Mouse (Mus musculus): ENCODE results near the gene Lpar5.

Gene Lpar5

DNA sequence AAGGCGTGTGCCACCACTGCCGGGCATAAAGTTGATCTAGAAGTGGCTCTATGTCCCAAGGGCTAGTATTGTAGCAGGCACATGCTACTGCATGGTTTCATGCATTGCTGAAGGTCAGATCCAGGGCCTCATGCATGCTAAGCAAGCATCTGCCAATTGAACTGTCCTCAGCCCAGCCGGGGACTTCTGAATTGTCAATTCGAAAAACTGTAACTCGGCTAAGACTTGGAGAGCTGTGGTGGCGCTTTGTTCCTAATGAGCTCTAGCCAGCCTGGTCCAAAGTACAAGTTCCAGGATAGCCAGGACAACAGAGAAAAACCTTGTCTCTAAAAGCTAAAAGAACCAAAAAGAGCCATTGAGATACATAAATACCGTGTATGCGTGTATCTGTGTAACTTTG is 51.7 kb downstream of the Lpar5 start:
- DNase-seq (ENCODE audit: low spot score in 2 of 2): no peak

DNA sequence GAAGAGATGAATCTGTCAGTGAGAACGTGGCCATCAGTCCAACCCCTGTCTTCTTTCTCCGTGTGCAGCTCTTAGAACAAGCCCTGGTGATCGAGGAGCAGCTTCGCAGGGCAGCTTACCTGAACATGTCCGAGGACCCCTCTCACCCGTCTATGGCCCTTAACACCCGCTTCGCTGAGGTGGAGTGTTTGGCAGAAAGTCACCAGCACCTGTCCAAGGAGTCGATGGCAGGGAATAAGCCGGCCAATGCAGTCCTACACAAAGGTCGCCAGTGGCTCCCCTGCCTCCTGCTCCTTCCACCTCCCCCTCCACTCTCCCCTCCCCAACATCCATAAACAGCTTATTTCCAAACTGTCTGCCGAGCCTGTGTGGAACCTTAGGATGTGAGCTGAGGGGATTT is 61.0 kb downstream of the Lpar5 start:
- no peak for DNase-seq (ENCODE audit: low spot score in 2 of 2)

DNA sequence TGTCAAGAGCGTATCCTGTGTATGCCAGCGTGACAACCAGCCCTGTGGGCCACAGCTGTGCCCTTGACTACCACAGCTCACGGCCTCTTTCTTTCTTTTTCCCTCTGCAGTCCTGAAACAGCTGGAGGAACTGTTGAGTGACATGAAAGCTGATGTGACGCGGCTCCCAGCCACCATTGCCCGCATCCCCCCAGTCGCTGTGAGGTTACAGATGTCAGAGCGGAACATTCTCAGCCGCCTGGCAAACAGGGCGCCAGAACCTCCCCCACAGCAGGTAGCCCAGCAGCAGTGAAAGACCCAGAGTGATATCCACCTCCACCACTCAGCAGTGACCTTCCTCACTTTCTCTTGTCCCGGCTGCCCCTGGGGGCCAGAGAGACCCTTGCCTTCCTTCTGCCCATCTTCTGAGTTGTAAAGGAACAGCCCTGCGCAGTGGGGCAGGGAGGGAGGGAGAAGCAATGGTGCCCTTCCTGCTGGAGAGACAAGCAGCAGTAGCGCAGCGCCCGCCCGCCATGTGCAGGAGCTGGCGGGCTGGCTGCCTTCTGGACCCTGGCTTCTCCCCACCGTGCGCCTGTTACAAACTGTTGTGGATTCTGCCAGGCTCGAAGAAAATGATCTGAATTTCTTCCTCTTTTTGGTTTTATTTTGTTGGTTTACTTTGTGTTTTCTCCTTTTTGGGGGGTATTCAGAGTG is 62.1 kb downstream of the Lpar5 start:
- DNase-seq (ENCODE audit: low spot score in 2 of 2): no peak

DNA sequence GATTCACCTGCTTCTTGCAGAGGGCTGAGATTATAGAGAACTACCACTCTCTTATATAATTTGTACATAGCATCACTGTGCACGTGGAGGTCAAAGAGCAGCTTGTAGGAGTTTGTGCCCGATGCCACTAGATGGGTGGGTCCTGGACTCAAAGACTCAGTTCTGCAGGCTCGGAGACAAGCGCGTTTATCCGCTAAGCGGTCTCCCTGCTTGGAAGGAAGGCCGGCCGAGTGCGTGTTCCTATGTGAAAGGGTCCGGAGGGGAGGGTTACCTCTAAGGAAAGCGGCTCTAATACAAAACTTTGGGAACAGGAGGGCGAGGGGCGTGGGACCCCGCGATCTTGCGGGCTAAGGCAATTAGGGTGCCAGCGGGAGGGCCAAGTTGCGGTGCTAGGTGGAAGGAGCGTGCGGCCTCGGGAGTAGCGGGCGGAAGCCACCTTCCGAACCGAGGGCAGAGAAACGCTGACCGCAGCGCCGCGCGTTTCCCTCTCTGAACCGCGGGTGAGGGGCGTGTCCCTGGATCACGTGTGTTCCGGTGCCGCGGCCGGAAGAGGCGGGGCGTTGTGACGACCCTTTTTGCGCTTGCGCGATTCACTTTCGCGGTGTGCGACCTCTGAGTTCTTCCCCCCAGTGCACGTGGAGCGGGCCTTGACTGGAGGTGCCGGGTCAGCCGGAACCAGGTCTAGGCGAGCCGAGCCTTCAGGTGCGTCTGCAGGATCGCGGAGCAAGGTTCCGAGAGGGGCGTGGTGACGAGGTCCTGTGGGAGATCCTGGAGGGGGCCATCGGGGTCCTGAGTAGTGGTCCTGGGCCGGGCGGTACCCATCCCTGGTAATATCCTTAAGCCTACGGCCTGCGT is 63.8 kb downstream of the Lpar5 start, which contains the start of gene Nop2:
Gene Nop2, plus strand, starts transcription at position 608 of the 855 bp plus-strand sequence.
- peak; percentile 83 to 90 for DNase-seq (ENCODE audit: low spot score in 2 of 2)

Data from urinary bladder, postnatal 4 days (tissue).